Mouse (Mus musculus) adrenal gland, adult 2 months (tissue): Measurements from ENCODE around the gene H2-DMa. TPM values are rescaled to one million over a fixed set of nuclear protein-coding genes. Genes with fewer than 3 reads are reported as not detected.
A peak's percentile ranks its signal among the peaks of the same experiment; 100 is the strongest.

Experiments used
- DNase-seq: peaks from one replicate; pipeline ENCODE4 v3.0.0; 2021
- long read RNA-seq: library from polyadenylated mRNA; stranded (forward); transcript quantifications from one replicate; pipeline ENCODE4 v2.0.0, GENCODE M21; 2021
- polyA plus RNA-seq: library from polyadenylated mRNA; depleted of rRNA; stranded (reverse); fragments of >200 nt; gene quantifications from 2 replicates; pipeline ENCODE4 v1.2.3, GENCODE M21; 2012; rRNA removed
- total RNA-seq, 2 experiments: library from RNA; stranded (reverse); gene quantifications; 2 replicates each; pipeline ENCODE4 v1.2.3; 2021

The H2-DMa gene
- total RNA-seq (10 to 100 TPM; 14.4 to 18.9 TPM), polyA plus RNA-seq (24.2 and 27.4 TPM in 2 replicates)
- long read RNA-seq, transcript H2-DMa-205 (5 exons, 1,108 nt) = major isoform, 9 of 11 reads
- long read RNA-seq, partial matches to known transcripts = 0 of 11 reads
- long read RNA-seq, other reads (novel, unspliced or antisense) = 2 of 11 reads

GRCm38 (mm10) chr17:34119249-34120179 lies at the start of gene H2-DMa:
H2-DMa (plus strand) TSS chr17:34119541.
- DNase-seq = peak; percentile 99

- DNase-seq = no peak
Measured at GRCm38 (mm10) chr17:34072091-34072490, 47.2 kb upstream of the H2-DMa start.

- peak; percentile 66 for DNase-seq
Measured at GRCm38 (mm10) chr17:34075271-34075670, 44.1 kb upstream of the H2-DMa start.

GRCm38 (mm10) chr17:34077549-34077948 lies 41.8 kb upstream of the H2-DMa start:
- peak; percentile 66 for DNase-seq

GRCm38 (mm10) chr17:34078148-34078547 lies 41.2 kb upstream of the H2-DMa start:
- no peak for DNase-seq

GRCm38 (mm10) chr17:34079002-34079401 lies 40.3 kb upstream of the H2-DMa start:
- no peak for DNase-seq

GRCm38 (mm10) chr17:34079621-34080020 lies 39.7 kb upstream of the H2-DMa start:
- peak; percentile 55 for DNase-seq

- no peak for DNase-seq
Measured at GRCm38 (mm10) chr17:34083104-34083503, 36.2 kb upstream of the H2-DMa start.

- no peak for DNase-seq
Measured at GRCm38 (mm10) chr17:34087386-34087785, 32.0 kb upstream of the H2-DMa start.

GRCm38 (mm10) chr17:34088124-34088523 lies 31.2 kb upstream of the H2-DMa start:
- no peak for DNase-seq

- no peak for DNase-seq
Measured at GRCm38 (mm10) chr17:34090923-34091322, 28.4 kb upstream of the H2-DMa start.

GRCm38 (mm10) chr17:34092197-34092875 lies 27.0 kb upstream of the H2-DMa start, which contains the start of gene H2-Oa:
H2-Oa (plus strand) TSS chr17:34092340.
- DNase-seq = no peak

- no peak for DNase-seq
Measured at GRCm38 (mm10) chr17:34093199-34093874, 26.0 kb upstream of the H2-DMa start.

- no peak for DNase-seq
Measured at GRCm38 (mm10) chr17:34094283-34095035, 24.9 kb upstream of the H2-DMa start.

GRCm38 (mm10) chr17:34096497-34097010 lies 22.8 kb upstream of the H2-DMa start:
- DNase-seq = peak; percentile 71

- DNase-seq = no peak
Measured at GRCm38 (mm10) chr17:34097272-34097671, 22.1 kb upstream of the H2-DMa start.

GRCm38 (mm10) chr17:34098709-34099479 lies 20.4 kb upstream of the H2-DMa start:
- no peak for DNase-seq

- DNase-seq = no peak
Measured at GRCm38 (mm10) chr17:34099531-34099930, 19.8 kb upstream of the H2-DMa start.

- DNase-seq = no peak
Measured at GRCm38 (mm10) chr17:34101185-34101584, 18.2 kb upstream of the H2-DMa start.

- peak; percentile 89 for DNase-seq
Measured at GRCm38 (mm10) chr17:34101604-34102032, 17.7 kb upstream of the H2-DMa start.
